Mouse (Mus musculus): Measurements from ENCODE around the gene Snap47. TPM values are rescaled to one million over a fixed set of nuclear protein-coding genes. Genes with fewer than 3 reads are reported as not detected.
"Not testable (repeated sequence)": the region's sequence is repeated elsewhere in the genome, so short reads cannot be mapped to it uniquely, and the experiment has no call there.

Gene Snap47
- polyA plus RNA-seq, 1 experiment = 49.7 TPM

GRCm38 (mm10) chr11:59387471-59387870 is 63.5 kb downstream of the Snap47 start:
- Histone ChIP-seq H3K4me3 (replicated peaks; ENCODE audit: extremely low read depth, low read depth, low read length) (no peak overlapping the region), H3K4me1 (ENCODE audit: control insufficient read depth, insufficient read depth, low read length) (peaks cover 5% of the 10 kb centered on the region; the same call in 1 of the 2 replicates)
- 66% methylated on average over 4 of the region's 4 CpGs for WGBS
- TF ChIP-seq CTCF (IDR thresholded peaks at IDR 0.05; ENCODE audit: insufficient read depth, low read length) = no peak
- TF ChIP-seq POLR2A (IDR thresholded peaks at IDR 0.05; ENCODE audit: borderline replicate concordance, extremely low read depth, low read depth, low read length) = no peak
- no peak for DNase-seq

- WGBS = 35% methylated on average over 8 of the region's 8 CpGs
- TF ChIP-seq POLR2A (IDR thresholded peaks at IDR 0.05; ENCODE audit: borderline replicate concordance, extremely low read depth, low read depth, low read length) (no peak), CTCF (IDR thresholded peaks at IDR 0.05; ENCODE audit: insufficient read depth, low read length) (no peak)
- peaks cover 5% of the 10 kb centered on the region; the same call in 1 of the 2 replicates for H3K4me1 ChIP-seq (ENCODE audit: control insufficient read depth, insufficient read depth, low read length)
- no peak for DNase-seq
- H3K4me3 ChIP-seq (replicated peaks; ENCODE audit: extremely low read depth, low read depth, low read length) = no peak overlapping the region
Observed at GRCm38 (mm10) chr11:59385123-59385522, 65.9 kb downstream of the Snap47 start.

GRCm38 (mm10) chr11:59384441-59384959 is 66.5 kb downstream of the Snap47 start:
- 27% methylated on average over 7 of the region's 7 CpGs for WGBS
- Histone ChIP-seq H3K4me1 (ENCODE audit: control insufficient read depth, insufficient read depth, low read length) (peaks cover 5% of the 10 kb centered on the region; the same call in 1 of the 2 replicates), H3K4me3 (replicated peaks; ENCODE audit: extremely low read depth, low read depth, low read length) (no peak overlapping the region)
- peak; percentile 10 for DNase-seq
- TF ChIP-seq POLR2A (IDR thresholded peaks at IDR 0.05; ENCODE audit: borderline replicate concordance, extremely low read depth, low read depth, low read length) (no peak), CTCF (IDR thresholded peaks at IDR 0.05; ENCODE audit: insufficient read depth, low read length) (no peak)

GRCm38 (mm10) chr11:59379547-59379946 is 71.4 kb downstream of the Snap47 start:
- no peak for TF ChIP-seq CTCF (IDR thresholded peaks at IDR 0.05; ENCODE audit: insufficient read depth, low read length)
- no peak for TF ChIP-seq POLR2A (IDR thresholded peaks at IDR 0.05; ENCODE audit: borderline replicate concordance, extremely low read depth, low read depth, low read length)

GRCm38 (mm10) chr11:59377999-59378398 is 73.0 kb downstream of the Snap47 start:
- WGBS = 68% methylated on average over 3 of the region's 3 CpGs
- no peak for DNase-seq

More at GRCm38 (mm10) chr11:59379547-59379946, 71.4 kb downstream of the Snap47 start:
- H3K4me3 ChIP-seq (replicated peaks; ENCODE audit: extremely low read depth, low read depth, low read length) = no peak overlapping the region
- H3K4me1 ChIP-seq (ENCODE audit: control insufficient read depth, insufficient read depth, low read length) = 0 out of 2 replicates have a peak, but pooled peaks cover 3% of the 10 kb centered on the region
- no peak for DNase-seq

GRCm38 (mm10) chr11:59375475-59375874 is 75.5 kb downstream of the Snap47 start, which contains the start of gene Prss38:
Prss38 (minus strand) TSS chr11:59375657.
- Histone ChIP-seq H3K4me1 (ENCODE audit: control insufficient read depth, insufficient read depth, low read length) (no peaks in the 10 kb centered on the region), H3K4me3 (replicated peaks; ENCODE audit: extremely low read depth, low read depth, low read length) (no peak within 1 kb of the TSS)
- no peak for DNase-seq
- 83% methylated on average over 16 of the region's 16 CpGs for WGBS
- TF ChIP-seq POLR2A (IDR thresholded peaks at IDR 0.05; ENCODE audit: borderline replicate concordance, extremely low read depth, low read depth, low read length) = no peak
- TF ChIP-seq CTCF (IDR thresholded peaks at IDR 0.05; ENCODE audit: insufficient read depth, low read length) = no peak

More at GRCm38 (mm10) chr11:59377999-59378398, 73.0 kb downstream of the Snap47 start:
- TF ChIP-seq POLR2A (IDR thresholded peaks at IDR 0.05; ENCODE audit: borderline replicate concordance, extremely low read depth, low read depth, low read length) (no peak), CTCF (IDR thresholded peaks at IDR 0.05; ENCODE audit: insufficient read depth, low read length) (no peak)
- H3K4me1 ChIP-seq (ENCODE audit: control insufficient read depth, insufficient read depth, low read length) = no peaks in the 10 kb centered on the region
- no peak overlapping the region for H3K4me3 ChIP-seq (replicated peaks; ENCODE audit: extremely low read depth, low read depth, low read length)

- Histone ChIP-seq H3K4me3 (replicated peaks; ENCODE audit: extremely low read depth, low read depth, low read length) (no peak overlapping the region), H3K4me1 (ENCODE audit: control insufficient read depth, insufficient read depth, low read length) (no peaks in the 10 kb centered on the region)
- DNase-seq = no peak
- TF ChIP-seq POLR2A (IDR thresholded peaks at IDR 0.05; ENCODE audit: borderline replicate concordance, extremely low read depth, low read depth, low read length) (no peak), CTCF (IDR thresholded peaks at IDR 0.05; ENCODE audit: insufficient read depth, low read length) (no peak)
- WGBS = 64% methylated on average over 11 of the region's 11 CpGs
Observed at GRCm38 (mm10) chr11:59369848-59370247, 81.1 kb downstream of the Snap47 start.

GRCm38 (mm10) chr11:59367955-59368354 is 83.0 kb downstream of the Snap47 start:
- 78% methylated on average over 4 of the region's 4 CpGs for WGBS
- not testable (repeated sequence) for H3K4me1 ChIP-seq (ENCODE audit: control insufficient read depth, insufficient read depth, low read length); H3K4me3 ChIP-seq (replicated peaks; ENCODE audit: extremely low read depth, low read depth, low read length); DNase-seq

GRCm38 (mm10) chr11:59366633-59367032 is 84.4 kb downstream of the Snap47 start:
- peak; percentile 19 for DNase-seq
- H3K4me1 ChIP-seq (ENCODE audit: control insufficient read depth, insufficient read depth, low read length) = no peaks in the 10 kb centered on the region
- TF ChIP-seq POLR2A (IDR thresholded peaks at IDR 0.05; ENCODE audit: borderline replicate concordance, extremely low read depth, low read depth, low read length) (no peak), CTCF (IDR thresholded peaks at IDR 0.05; ENCODE audit: insufficient read depth, low read length) (0 out of 2 replicates have a peak, but pooled peaks have one; percentile 19)
- no peak overlapping the region for H3K4me3 ChIP-seq (replicated peaks; ENCODE audit: extremely low read depth, low read depth, low read length)
- WGBS = 41% methylated on average over 3 of the region's 3 CpGs

GRCm38 (mm10) chr11:59366031-59366430 is 85.0 kb downstream of the Snap47 start:
- TF ChIP-seq POLR2A (IDR thresholded peaks at IDR 0.05; ENCODE audit: borderline replicate concordance, extremely low read depth, low read depth, low read length) (no peak), CTCF (IDR thresholded peaks at IDR 0.05; ENCODE audit: insufficient read depth, low read length) (no peak)
- 60% methylated on average over 3 of the region's 3 CpGs for WGBS

More at GRCm38 (mm10) chr11:59366031-59366430, 85.0 kb downstream of the Snap47 start:
- Histone ChIP-seq H3K4me3 (replicated peaks; ENCODE audit: extremely low read depth, low read depth, low read length) (no peak overlapping the region), H3K4me1 (ENCODE audit: control insufficient read depth, insufficient read depth, low read length) (no peaks in the 10 kb centered on the region)
- DNase-seq = no peak
